19 mouse cellular contexts compared by ENCODE assay signal in genomic region chr15:27617227-27617626, GRCm38 (mm10).
"Had no signal": no experiment of that assay in that cellular context is flagged by ENCODE, and none has a peak within 500 bp of the region (broad histone marks: within the 10 kb centered on the region; RNA-seq: fewer than 3 reads in every experiment).

No protein-coding gene starts in this region.

- ATAC-seq: midbrain, embryonic 15.5 days had no signal

- H3K27ac ChIP-seq: limb, embryonic 12.5 days; limb, embryonic 15.5 days; liver, embryonic 13.5 days; midbrain, embryonic 12.5 days; midbrain, embryonic 15.5 days; neural tube, embryonic 13.5 days; stomach, embryonic 15.5 days had no signal

- H3K9me3 ChIP-seq: limb, embryonic 12.5 days; limb, embryonic 15.5 days; liver, embryonic 13.5 days; midbrain, embryonic 12.5 days; midbrain, embryonic 15.5 days; neural tube, embryonic 13.5 days; stomach, embryonic 15.5 days had no signal

- H3K4me3 ChIP-seq: limb, embryonic 12.5 days; limb, embryonic 15.5 days; liver, embryonic 13.5 days; midbrain, embryonic 12.5 days; midbrain, embryonic 15.5 days; myocyte; neural tube, embryonic 13.5 days; stomach, embryonic 15.5 days had no signal

- H3K4me2 ChIP-seq: limb, embryonic 12.5 days; limb, embryonic 15.5 days; liver, embryonic 13.5 days; midbrain, embryonic 12.5 days; midbrain, embryonic 15.5 days; neural tube, embryonic 13.5 days; stomach, embryonic 15.5 days had no signal

- DNase-seq: kidney, adult 2 months; kidney, postnatal 10 days; kidney, postnatal 36 days; left cerebral cortex, postnatal 4 days; liver, embryonic 13.5 days; lung, adult 2 months; lung, postnatal 14 days; lung, postnatal 4 days; retina, postnatal 1 day; right cerebral cortex, postnatal 25 days; spleen, adult 18-20 months; thymus, postnatal 25 days had no signal

- H3K4me1 ChIP-seq: limb, embryonic 12.5 days; midbrain, embryonic 12.5 days; stomach, embryonic 15.5 days had no signal

- H3K9ac ChIP-seq: limb, embryonic 12.5 days; limb, embryonic 15.5 days; liver, embryonic 13.5 days; midbrain, embryonic 12.5 days; midbrain, embryonic 15.5 days; neural tube, embryonic 13.5 days; stomach, embryonic 15.5 days had no signal

- H3K27me3 ChIP-seq: limb, embryonic 12.5 days; limb, embryonic 15.5 days; liver, embryonic 13.5 days; midbrain, embryonic 12.5 days; midbrain, embryonic 15.5 days; neural tube, embryonic 13.5 days; stomach, embryonic 15.5 days had no signal
